Mouse (Mus musculus): Measurements from ENCODE around the gene Baz1a. TPM values are rescaled to one million over a fixed set of nuclear protein-coding genes. Genes with fewer than 3 reads are reported as not detected.

Gene Baz1a
- polyA plus RNA-seq, 1 experiment from 2014 or later: 19.4 TPM

DNA sequence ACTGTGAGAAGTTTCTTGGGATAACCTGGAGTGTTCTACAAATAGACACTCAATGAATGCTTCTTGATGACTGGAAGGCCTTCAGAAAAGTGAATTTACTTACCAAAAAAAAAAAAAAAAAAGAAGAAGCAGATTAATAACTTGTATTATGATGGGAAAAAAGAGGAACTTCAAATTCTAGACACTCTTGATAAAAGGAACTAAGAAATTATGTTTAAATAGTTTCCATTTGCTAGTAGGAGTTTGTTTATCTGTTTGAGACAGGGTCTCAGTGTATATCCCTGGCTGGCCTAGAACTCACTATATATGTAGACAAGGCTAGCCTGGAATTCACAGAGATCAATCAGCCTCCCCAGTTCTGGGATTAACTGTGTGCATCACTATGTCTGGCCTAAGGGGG, 169.7 kb downstream of the Baz1a start:
- Histone ChIP-seq H3K27me3 (replicated peaks; ENCODE audit: control insufficient read depth, insufficient read depth, low read length) (no peaks in the 10 kb centered on the region), H3K36me3 (ENCODE audit: control insufficient read depth, insufficient read depth, low read length) (no peaks in the 10 kb centered on the region), H3K4me2 (ENCODE audit: low read depth, low read length) (no peak overlapping the region), H3K9ac (ENCODE audit: low read depth, low read length) (no peak overlapping the region), H3K27ac (ENCODE audit: low read length) (no peak overlapping the region), H3K9me3 (ENCODE audit: control insufficient read depth, low read length) (no peaks in the 10 kb centered on the region), H3K4me1 (ENCODE audit: control insufficient read depth, insufficient read depth, low read length) (no peaks in the 10 kb centered on the region), H3K4me3 (ENCODE audit: low read length) (no peak overlapping the region)
- no peak for ATAC-seq

Other genes with a start within 250 kb of the Baz1a start
- 147 and 155 TPM in 2 replicates for gene Snx6, start 218.6 kb downstream of the Baz1a start, polyA plus RNA-seq (2015; fragmentation: Nextera tagmentation; extraction: Ambion mirVana)
- 157 and 161 TPM in 2 replicates for gene Cfl2, start 151.5 kb downstream of the Baz1a start, polyA plus RNA-seq (2015; fragmentation: Nextera tagmentation; extraction: Ambion mirVana)
- gene Gm20403, start 27.8 kb downstream of the Baz1a start, polyA plus RNA-seq (2015; fragmentation: Nextera tagmentation; extraction: Ambion mirVana): not detected in 2 replicates
- 29.1 and 31.2 TPM in 2 replicates for gene 2700097O09Rik, start 65.8 kb upstream of the Baz1a start, polyA plus RNA-seq (2015; fragmentation: Nextera tagmentation; extraction: Ambion mirVana)
- gene Srp54a, start 65.9 kb upstream of the Baz1a start, polyA plus RNA-seq (2015; fragmentation: Nextera tagmentation; extraction: Ambion mirVana): 157 and 165 TPM in 2 replicates
- gene Fam177a, start 110.1 kb upstream of the Baz1a start, polyA plus RNA-seq (2015; fragmentation: Nextera tagmentation; extraction: Ambion mirVana): 17.8 and 22.3 TPM in 2 replicates
- 47.4 and 48.0 TPM in 2 replicates for gene Srp54b, start 140.8 kb upstream of the Baz1a start, polyA plus RNA-seq (2015; fragmentation: Nextera tagmentation; extraction: Ambion mirVana)
- gene 1700047I17Rik2, start 185.2 kb upstream of the Baz1a start, polyA plus RNA-seq (2015; fragmentation: Nextera tagmentation; extraction: Ambion mirVana): 4.7 TPM in 1 of 2 replicates, not detected in the other
- gene Srp54c, start 215.8 kb upstream of the Baz1a start, polyA plus RNA-seq (2015; fragmentation: Nextera tagmentation; extraction: Ambion mirVana): 66.9 and 67.1 TPM in 2 replicates